ENCODE assay signal across 8 mouse cellular contexts in genomic region chr11:50230481-50231304, GRCm38 (mm10). TPM values are rescaled to one million over a fixed set of nuclear protein-coding genes. Genes with fewer than 3 reads are reported as not detected.
DNase-seq lines count a peak whose midpoint lies in the region; ATAC-seq and TF ChIP-seq lines count a peak whose summit lies in the region.

No protein-coding gene starts in this region.

- peaks cover 43% of the 10 kb centered on the region for H3K36me3 ChIP-seq in heart, embryonic 13.5 days
- H3K36me3 ChIP-seq in ES-E14 (ENCODE audit: control insufficient read depth, insufficient read depth, low read length, poor library complexity, severe bottlenecking) = peaks cover 13% of the 10 kb centered on the region
- peaks cover 46% of the 10 kb centered on the region for H3K36me3 ChIP-seq in forebrain, postnatal 0 days (ENCODE audit: insufficient read depth)
- peaks cover 39% of the 10 kb centered on the region for H3K36me3 ChIP-seq in liver, embryonic 16.5 days (ENCODE audit: control insufficient read depth, insufficient read depth)

- H3K4me1 ChIP-seq in heart, embryonic 13.5 days = peaks cover 39% of the 10 kb centered on the region
- H3K4me1 ChIP-seq in ES-E14 (ENCODE audit: control insufficient read depth in 2 of 2, insufficient read depth in 2 of 2, low read length in 2 of 2, poor library complexity in 1 of 2) = peaks cover 0 to 23% of the 10 kb centered on the region in 2 experiments; a peak in 2 of 4 replicates
- peaks cover 10% of the 10 kb centered on the region for H3K4me1 ChIP-seq in forebrain, postnatal 0 days (ENCODE audit: insufficient read depth)
- H3K4me1 ChIP-seq in liver, embryonic 16.5 days (ENCODE audit: control insufficient read depth, low read depth, low read length) = peaks cover 44% of the 10 kb centered on the region
- peaks cover 31% of the 10 kb centered on the region for H3K4me1 ChIP-seq in lung, adult 2 months (ENCODE audit: control insufficient read depth, insufficient read depth, low read length)

- in situ Hi-C loops in ES-E14 (cut with MboI; ENCODE audit: low sequenced_read_pairs in 2 of 2, unreplicated experiment in 2 of 2) = no loop called here

- H3K9ac ChIP-seq in heart, embryonic 13.5 days = peak overlapping the region; percentile 64
- H3K9ac ChIP-seq in ES-E14 (ENCODE audit: insufficient read depth, low read depth, low read length, poor library complexity, severe bottlenecking) = no peak overlapping the region; the same call in 1 of the 2 replicates
- H3K9ac ChIP-seq in forebrain, postnatal 0 days = no peak overlapping the region
- H3K9ac ChIP-seq in liver, embryonic 16.5 days (ENCODE audit: low read depth, low read length) = no peak overlapping the region

- DNase-seq in heart, adult 8-10 months (ENCODE audit: low spot score) = no peak
- no peak for DNase-seq in ES-E14 (ENCODE audit: low read depth, low spot score)
- no peak for DNase-seq in forebrain, postnatal 0 days
- no peak for DNase-seq in layer of hippocampus, postnatal 14 days (ENCODE audit: low spot score in 2 of 2)
- no peak for DNase-seq in lung, adult 2 months
- no peak for DNase-seq in adrenal gland, adult 18-20 months (ENCODE audit: low spot score in 2 of 2)

- no peak overlapping the region for H3K27ac ChIP-seq in heart, embryonic 13.5 days (replicated peaks)
- H3K27ac ChIP-seq in ES-E14 (ENCODE audit: insufficient read depth, low read depth, low read length, poor library complexity, severe bottlenecking) = no peak overlapping the region
- 0 out of 2 replicates have a peak overlapping the region, but pooled peaks have one; percentile 40 for H3K27ac ChIP-seq in forebrain, postnatal 0 days (ENCODE audit: low read depth, low read length)
- H3K27ac ChIP-seq in liver, embryonic 16.5 days (ENCODE audit: low read length) = no peak overlapping the region

- H3K9me3 ChIP-seq in heart, embryonic 13.5 days = no peaks in the 10 kb centered on the region
- H3K9me3 ChIP-seq in ES-E14 (ENCODE audit: control insufficient read depth, insufficient read depth, low read depth, low read length) = no peaks in the 10 kb centered on the region
- no peaks in the 10 kb centered on the region for H3K9me3 ChIP-seq in forebrain, postnatal 0 days (ENCODE audit: low read length)
- no peaks in the 10 kb centered on the region for H3K9me3 ChIP-seq in liver, embryonic 16.5 days (replicated peaks; ENCODE audit: control insufficient read depth, low read length)

- H3K4me2 ChIP-seq in heart, embryonic 13.5 days = peak overlapping the region; percentile 75
- 0 out of 2 replicates have a peak overlapping the region, but pooled peaks have one; percentile 26 for H3K4me2 ChIP-seq in forebrain, postnatal 0 days (ENCODE audit: low read depth)
- H3K4me2 ChIP-seq in liver, embryonic 16.5 days (ENCODE audit: low read depth, low read length) = peak overlapping the region; percentile 35; the same call in 1 of the 2 replicates

- peak overlapping the region; percentile 45 for H3K4me3 ChIP-seq in heart, embryonic 13.5 days
- peak overlapping the region; percentile 32 to 48 for H3K4me3 ChIP-seq in ES-E14 (ENCODE audit: insufficient read depth in 1 of 2, low read depth in 1 of 2, low read length in 2 of 2, poor library complexity in 1 of 2, severe bottlenecking in 1 of 2)
- H3K4me3 ChIP-seq in forebrain, postnatal 0 days (ENCODE audit: low read depth, low read length) = peak overlapping the region; percentile 9; the same call in 1 of the 2 replicates
- H3K4me3 ChIP-seq in liver, embryonic 16.5 days (ENCODE audit: low read depth, low read length) = 0 out of 2 replicates have a peak overlapping the region, but pooled peaks have one; percentile 15
- H3K4me3 ChIP-seq in lung, adult 2 months (replicated peaks; ENCODE audit: extremely low read depth, low read depth, low read length) = no peak overlapping the region

- WGBS in heart, embryonic 13.5 days = 28% methylated on average over 45 of the region's 45 CpGs
- 29% methylated on average over 45 of the region's 45 CpGs for WGBS in forebrain, postnatal 0 days
- 69% methylated on average over 45 of the region's 45 CpGs for WGBS in liver, embryonic 16.5 days (ENCODE audit: insufficient replicate concordance)
- WGBS in lung, adult 2 months = 54% methylated on average over 45 of the region's 45 CpGs

- peaks cover 45% of the 10 kb centered on the region for H3K27me3 ChIP-seq in heart, embryonic 13.5 days (replicated peaks)
- H3K27me3 ChIP-seq in forebrain, postnatal 0 days (ENCODE audit: insufficient read depth, low read length) = 0 out of 2 replicates have a peak, but pooled peaks cover 4% of the 10 kb centered on the region
- no peaks in the 10 kb centered on the region for H3K27me3 ChIP-seq in liver, embryonic 16.5 days (ENCODE audit: control insufficient read depth, insufficient read depth, low read depth, low read length)

- no peak for TF ChIP-seq CTCF in forebrain, postnatal 0 days (IDR thresholded peaks at IDR 0.05; ENCODE audit: low read depth)
- TF ChIP-seq CTCF in lung, adult 2 months (IDR thresholded peaks at IDR 0.05; ENCODE audit: insufficient read depth, low read length) = no peak

- ATAC-seq in heart, embryonic 13.5 days (ENCODE audit: extremely low read depth, insufficient number of reproducible peaks, low FRiP score, low TSS enrichment) = no peak
- ATAC-seq in forebrain, postnatal 0 days = no peak
- no peak for ATAC-seq in liver, embryonic 16.5 days (ENCODE audit: low read depth)

- TF ChIP-seq POLR2A in lung, adult 2 months (IDR thresholded peaks at IDR 0.05; ENCODE audit: borderline replicate concordance, extremely low read depth, low read depth, low read length) = no peak

TF ChIP-seq in ES-E14, 5 proteins besides CTCF, POLR2A, EP300 and RAD21:
- TF ChIP-seq ZC3H11A (IDR thresholded peaks at IDR 0.05; ENCODE audit: borderline replicate concordance, low read depth, low read length) (no peak), HCFC1 (IDR thresholded peaks at IDR 0.05; ENCODE audit: borderline replicate concordance, insufficient read depth, low read length) (no peak), MAFK (IDR thresholded peaks at IDR 0.05; ENCODE audit: insufficient read depth, low read depth, low read length) (no peak), CHD2 (IDR thresholded peaks at IDR 0.05; ENCODE audit: low read depth, low read length) (no peak), ZNF384 (IDR thresholded peaks at IDR 0.05; ENCODE audit: low read depth, low read length) (no peak)

RNA-seq across cellular contexts. Expression of gene Ltc4s, which starts 7.7 kb away (rescaled TPM):
- 1.1 and 2.9 TPM in 2 replicates for polyA plus RNA-seq in heart, embryonic 13.5 days (2015; fragmentation: Nextera tagmentation; extraction: Ambion mirVana)
- 10 to 100 TPM in 1 of 4 experiments, 1 to 10 TPM in 3; 4.7 to 11.8 (median 6.6) TPM for total RNA-seq in heart, adult 8-10 months (2022)
- 1.9 and 2.3 TPM in 2 replicates for total RNA-seq in ES-E14 (2012; rRNA removed)
- 1.5 and 6.1 TPM in 2 replicates for total RNA-seq in forebrain, postnatal 0 days (2014; rRNA removed)
- 6.1 TPM in 2 replicates for polyA plus RNA-seq in forebrain, postnatal 0 days (2015; fragmentation: Nextera tagmentation; extraction: Ambion mirVana)
- polyA plus RNA-seq in liver, embryonic 16.5 days (2015; fragmentation: Nextera tagmentation; extraction: Ambion mirVana) = 0.50 and 0.61 TPM in 2 replicates
- 10 to 100 TPM; 13.1 to 13.8 TPM for total RNA-seq in layer of hippocampus, postnatal 14 days (2021)
- polyA plus RNA-seq in lung, adult 2 months (2012; rRNA removed) = 106 and 119 TPM in 2 replicates
- 10 to 100 TPM; 15.2 to 46.9 TPM for total RNA-seq in adrenal gland, adult 18-20 months (2021)

RNA-seq across cellular contexts. Expression of gene Mgat4b, which starts 20.0 kb away (rescaled TPM):
- 22.2 and 25.2 TPM in 2 replicates for polyA plus RNA-seq in heart, embryonic 13.5 days (2015; fragmentation: Nextera tagmentation; extraction: Ambion mirVana)
- total RNA-seq in heart, adult 8-10 months (2022) = 10 to 100 TPM; 68.4 to 90.0 (median 76.3) TPM
- 22.6 and 28.1 TPM in 2 replicates for total RNA-seq in ES-E14 (2012; rRNA removed)
- 106 and 107 TPM in 2 replicates for total RNA-seq in forebrain, postnatal 0 days (2014; rRNA removed)
- polyA plus RNA-seq in forebrain, postnatal 0 days (2015; fragmentation: Nextera tagmentation; extraction: Ambion mirVana) = 75.4 and 91.8 TPM in 2 replicates
- 2.2 and 3.1 TPM in 2 replicates for polyA plus RNA-seq in liver, embryonic 16.5 days (2015; fragmentation: Nextera tagmentation; extraction: Ambion mirVana)
- total RNA-seq in layer of hippocampus, postnatal 14 days (2021) = 100 to 1,000 TPM; 166 to 175 TPM
- 77.4 and 91.7 TPM in 2 replicates for polyA plus RNA-seq in lung, adult 2 months (2012; rRNA removed)
- 100 to 1,000 TPM in 1 of 2 experiments, 10 to 100 TPM in 1; 89.3 to 110 TPM for total RNA-seq in adrenal gland, adult 18-20 months (2021)

RNA-seq across cellular contexts. Expression of gene Sqstm1, which starts 20.1 kb away (rescaled TPM):
- polyA plus RNA-seq in heart, embryonic 13.5 days (2015; fragmentation: Nextera tagmentation; extraction: Ambion mirVana) = 265 and 277 TPM in 2 replicates
- total RNA-seq in heart, adult 8-10 months (2022) = 100 to 1,000 TPM; 431 to 551 (median 475) TPM
- total RNA-seq in ES-E14 (2012; rRNA removed) = 140 and 234 TPM in 2 replicates
- 303 and 330 TPM in 2 replicates for total RNA-seq in forebrain, postnatal 0 days (2014; rRNA removed)
- polyA plus RNA-seq in forebrain, postnatal 0 days (2015; fragmentation: Nextera tagmentation; extraction: Ambion mirVana) = 413 and 423 TPM in 2 replicates
- 165 and 182 TPM in 2 replicates for polyA plus RNA-seq in liver, embryonic 16.5 days (2015; fragmentation: Nextera tagmentation; extraction: Ambion mirVana)
- 100 to 1,000 TPM; 343 to 377 TPM for total RNA-seq in layer of hippocampus, postnatal 14 days (2021)
- 249 and 251 TPM in 2 replicates for polyA plus RNA-seq in lung, adult 2 months (2012; rRNA removed)
- total RNA-seq in adrenal gland, adult 18-20 months (2021) = 100 to 1,000 TPM; 715 to 956 TPM

RNA-seq across cellular contexts. Expression of gene Mrnip, which starts 56.4 kb away (rescaled TPM):
- polyA plus RNA-seq in heart, embryonic 13.5 days (2015; fragmentation: Nextera tagmentation; extraction: Ambion mirVana) = 12.8 and 13.0 TPM in 2 replicates
- 1 to 10 TPM; 1.6 to 3.5 (median 2.7) TPM for total RNA-seq in heart, adult 8-10 months (2022)
- 13.0 and 14.6 TPM in 2 replicates for total RNA-seq in ES-E14 (2012; rRNA removed)
- total RNA-seq in forebrain, postnatal 0 days (2014; rRNA removed) = 28.7 and 37.5 TPM in 2 replicates
- polyA plus RNA-seq in forebrain, postnatal 0 days (2015; fragmentation: Nextera tagmentation; extraction: Ambion mirVana) = 29.4 and 32.2 TPM in 2 replicates
- polyA plus RNA-seq in liver, embryonic 16.5 days (2015; fragmentation: Nextera tagmentation; extraction: Ambion mirVana) = 7.9 and 8.6 TPM in 2 replicates
- total RNA-seq in layer of hippocampus, postnatal 14 days (2021) = 10 to 100 TPM; 15.3 to 17.7 TPM
- 2.7 and 4.5 TPM in 2 replicates for polyA plus RNA-seq in lung, adult 2 months (2012; rRNA removed)
- 1 to 10 TPM; 4.4 to 5.3 TPM for total RNA-seq in adrenal gland, adult 18-20 months (2021)
